Mouse (Mus musculus) intestine, embryonic 14.5 days (tissue): ENCODE measurements at regions not wholly inside any gene's neighbourhood (a gene's known extent, or its start where the extent isn't known, plus 50 kb on each side); places are given as distances from the start of the nearest gene placed in this dataset.

Experiments
- ATAC-seq: fragments of 200-750 bp; cut with Nextera tagmentation; replicated peaks from 2 replicates; pipeline ENCODE4 v1.8.0; 2017; ENCODE audit warnings: low read depth, moderate number of reproducible peaks, moderate TSS enrichment, moderate library complexity; ENCODE audit not compliant: low FRiP score, low TSS enrichment
- DNase-seq: peaks from one replicate; pipeline ENCODE4 v3.0.0-alpha.2; 2018; ENCODE audit warnings: low spot score
- H3K27ac ChIP-seq: fragments of 300-500 bp; sonication (generic); 2 replicates; pipeline ENCODE4 v1.5.1; 2014; ENCODE audit warnings: low read depth, mild to moderate bottlenecking, control low read depth
- H3K27me3 ChIP-seq: fragments of 300-500 bp; sonication (generic); replicated peaks from 2 replicates; pipeline ENCODE4 v1.6.1; 2014; ENCODE audit warnings: low read length, control low read depth; ENCODE audit not compliant: control insufficient read depth, insufficient read depth
- H3K36me3 ChIP-seq: fragments of 300-500 bp; sonication (generic); 2 replicates; pipeline ENCODE4 v1.6.1; 2014; ENCODE audit warnings: low read length, control low read depth; ENCODE audit not compliant: control insufficient read depth, insufficient read depth
- H3K4me1 ChIP-seq: fragments of 300-500 bp; sonication (generic); replicated peaks from 2 replicates; pipeline ENCODE4 v1.6.1; 2014; ENCODE audit warnings: low read length, control low read depth, mixed read lengths; ENCODE audit not compliant: control insufficient read depth, insufficient read depth
- H3K4me2 ChIP-seq: fragments of 300-500 bp; sonication (generic); 2 replicates; pipeline ENCODE4 v1.6.1; 2014; ENCODE audit warnings: low read length
- H3K4me3 ChIP-seq: fragments of 300-500 bp; sonication (generic); 2 replicates; pipeline ENCODE4 v1.5.1; 2014; ENCODE audit warnings: low read depth, low read length, control low read depth, mixed read lengths
- H3K9ac ChIP-seq: fragments of 300-500 bp; sonication (generic); 2 replicates; pipeline ENCODE4 v1.6.1; 2014; ENCODE audit warnings: mild to moderate bottlenecking, low read length
- H3K9me3 ChIP-seq: fragments of 300-500 bp; sonication (generic); 2 replicates; pipeline ENCODE4 v1.6.1; 2016; ENCODE audit warnings: low read length, control low read depth; ENCODE audit not compliant: control insufficient read depth
- WGBS: fragments of 180-500 bp; shearing (Covaris S2); extraction: QIAGEN DNeasy Blood & Tissue Kit; methylation state at CpG from one replicate; pipeline ENCODE4 v1.1.7; 2014; 5-methylcytosine and 5-hydroxymethylcytosine counted together

GRCm38 (mm10) chr14:101067082-101067481, 133.0 kb downstream of the Prr30 start:
- no peak for DNase-seq
- H3K9ac ChIP-seq, result no peak overlapping the region

GRCm38 (mm10) chr14:101056874-101057273, 143.3 kb downstream of the Prr30 start:
- no peak overlapping the region for H3K27ac ChIP-seq
- no peak for ATAC-seq
- WGBS, result 87% methylated on average over 2 of the region's 2 CpGs
- no peak overlapping the region for H3K4me3 ChIP-seq
- DNase-seq, result no peak
- H3K9ac ChIP-seq, result no peak overlapping the region
- H3K4me2 ChIP-seq, result no peak overlapping the region
- no peaks in the 10 kb centered on the region for H3K9me3 ChIP-seq
- H3K4me1 ChIP-seq, result no peaks in the 10 kb centered on the region
- H3K36me3 ChIP-seq, result no peaks in the 10 kb centered on the region
- H3K27me3 ChIP-seq, result no peaks in the 10 kb centered on the region

More at GRCm38 (mm10) chr14:101067082-101067481, 133.0 kb downstream of the Prr30 start:
- no peak for ATAC-seq
- Histone ChIP-seq H3K9me3 (no peaks in the 10 kb centered on the region), H3K27me3 (no peaks in the 10 kb centered on the region), H3K4me3 (no peak overlapping the region), H3K4me2 (no peak overlapping the region), H3K36me3 (no peaks in the 10 kb centered on the region), H3K27ac (no peak overlapping the region), H3K4me1 (no peaks in the 10 kb centered on the region)
- 88% methylated on average over 1 of the region's 1 CpGs for WGBS

- Histone ChIP-seq H3K4me3 (no peak overlapping the region), H3K9ac (no peak overlapping the region), H3K27me3 (no peaks in the 10 kb centered on the region), H3K36me3 (no peaks in the 10 kb centered on the region), H3K4me2 (no peak overlapping the region), H3K4me1 (no peaks in the 10 kb centered on the region), H3K9me3 (no peaks in the 10 kb centered on the region), H3K27ac (no peak overlapping the region)
- 39% methylated on average over 3 of the region's 3 CpGs for WGBS
- DNase-seq (no peak), ATAC-seq (no peak)
These were observed 144.2 kb downstream of the Prr30 start for GRCm38 (mm10) chr14:101055915-101056314.

- ATAC-seq, result no peak
- no peak for DNase-seq
- Histone ChIP-seq H3K27me3 (no peaks in the 10 kb centered on the region), H3K27ac (no peak overlapping the region), H3K36me3 (no peaks in the 10 kb centered on the region), H3K4me3 (no peak overlapping the region), H3K9me3 (no peaks in the 10 kb centered on the region), H3K9ac (no peak overlapping the region), H3K4me2 (no peak overlapping the region), H3K4me1 (no peaks in the 10 kb centered on the region)
- WGBS, result 83% methylated on average over 4 of the region's 4 CpGs
These were observed 145.3 kb downstream of the Prr30 start for GRCm38 (mm10) chr14:101054786-101055185.

GRCm38 (mm10) chr14:101052760-101053159, 147.4 kb downstream of the Prr30 start:
- Histone ChIP-seq H3K4me1 (no peaks in the 10 kb centered on the region), H3K4me3 (no peak overlapping the region), H3K4me2 (no peak overlapping the region), H3K9ac (no peak overlapping the region), H3K27ac (no peak overlapping the region), H3K36me3 (no peaks in the 10 kb centered on the region), H3K9me3 (no peaks in the 10 kb centered on the region), H3K27me3 (no peaks in the 10 kb centered on the region)
- ATAC-seq, result no peak
- no peak for DNase-seq
- 85% methylated on average over 2 of the region's 2 CpGs for WGBS

GRCm38 (mm10) chr14:101050212-101050611, 149.9 kb downstream of the Prr30 start:
- H3K4me1 ChIP-seq, result no peaks in the 10 kb centered on the region
- ATAC-seq, result no peak
- H3K4me2 ChIP-seq, result no peak overlapping the region
- DNase-seq, result no peak
- H3K9ac ChIP-seq, result no peak overlapping the region
- WGBS, result 75% methylated on average over 2 of the region's 2 CpGs
- H3K27me3 ChIP-seq, result no peaks in the 10 kb centered on the region
- no peak overlapping the region for H3K27ac ChIP-seq
- no peaks in the 10 kb centered on the region for H3K36me3 ChIP-seq
- H3K4me3 ChIP-seq, result no peak overlapping the region
- H3K9me3 ChIP-seq, result no peaks in the 10 kb centered on the region

GRCm38 (mm10) chr14:101049664-101050203, 150.4 kb downstream of the Prr30 start:
- Histone ChIP-seq H3K27ac (no peak overlapping the region), H3K4me3 (no peak overlapping the region), H3K9ac (no peak overlapping the region), H3K27me3 (no peaks in the 10 kb centered on the region), H3K36me3 (no peaks in the 10 kb centered on the region), H3K4me2 (no peak overlapping the region), H3K9me3 (no peaks in the 10 kb centered on the region), H3K4me1 (no peaks in the 10 kb centered on the region)
- ATAC-seq (no peak), DNase-seq (no peak)
- 78% methylated on average over 4 of the region's 4 CpGs for WGBS

- no peak overlapping the region for H3K4me2 ChIP-seq
- WGBS, result 53% methylated on average over 4 of the region's 4 CpGs
- H3K27me3 ChIP-seq, result no peaks in the 10 kb centered on the region
- ATAC-seq (no peak), DNase-seq (no peak)
- H3K4me1 ChIP-seq, result no peaks in the 10 kb centered on the region
- H3K9me3 ChIP-seq, result no peaks in the 10 kb centered on the region
- no peak overlapping the region for H3K9ac ChIP-seq
- no peak overlapping the region for H3K4me3 ChIP-seq
- no peak overlapping the region for H3K27ac ChIP-seq
- H3K36me3 ChIP-seq, result no peaks in the 10 kb centered on the region
These were observed 156.6 kb downstream of the Prr30 start for GRCm38 (mm10) chr14:101043494-101043893.

- Histone ChIP-seq H3K36me3 (no peaks in the 10 kb centered on the region), H3K27me3 (no peaks in the 10 kb centered on the region), H3K4me3 (no peak overlapping the region), H3K9ac (no peak overlapping the region), H3K4me2 (no peak overlapping the region), H3K4me1 (no peaks in the 10 kb centered on the region), H3K9me3 (no peaks in the 10 kb centered on the region), H3K27ac (no peak overlapping the region)
- ATAC-seq, result no peak
- 45% methylated on average over 1 of the region's 1 CpGs for WGBS
- no peak for DNase-seq
These were observed 199.1 kb downstream of the Prr30 start for GRCm38 (mm10) chr14:101001070-101001469.
